Mouse (Mus musculus) kidney, embryonic 15.5 days (tissue): Measurements from ENCODE around the gene Trmo. TPM values are rescaled to one million over a fixed set of nuclear protein-coding genes. Genes with fewer than 3 reads are reported as not detected.

Experiments used
- ATAC-seq: fragments of 200-750 bp; cut with Nextera tagmentation; replicated peaks from 2 replicates; pipeline ENCODE4 v1.8.0; 2017; ENCODE audit warnings: moderate TSS enrichment; ENCODE audit not compliant: low FRiP score
- H3K27ac ChIP-seq: fragments of 300-500 bp; sonication (generic); 2 replicates; pipeline ENCODE4 v1.5.1; 2015; ENCODE audit warnings: mild to moderate bottlenecking, inconsistent platforms
- H3K27me3 ChIP-seq: fragments of 300-500 bp; sonication (generic); 2 replicates; pipeline ENCODE4 v1.6.1; 2015; ENCODE audit warnings: inconsistent platforms
- H3K36me3 ChIP-seq: fragments of 300-500 bp; sonication (generic); 2 replicates; pipeline ENCODE4 v1.6.1; 2015; ENCODE audit warnings: inconsistent platforms
- H3K4me1 ChIP-seq: fragments of 300-500 bp; sonication (generic); 2 replicates; pipeline ENCODE4 v1.6.1; 2015; ENCODE audit warnings: inconsistent platforms
- H3K4me2 ChIP-seq: fragments of 300-500 bp; sonication (generic); 2 replicates; pipeline ENCODE4 v1.6.1; 2015; ENCODE audit warnings: moderate library complexity, mild to moderate bottlenecking, inconsistent platforms
- H3K4me3 ChIP-seq: fragments of 300-500 bp; sonication (generic); replicated peaks from 2 replicates; pipeline ENCODE4 v1.5.1; 2015; ENCODE audit warnings: mild to moderate bottlenecking, inconsistent platforms
- H3K9ac ChIP-seq: fragments of 300-500 bp; sonication (generic); 2 replicates; pipeline ENCODE4 v1.6.1; 2015; ENCODE audit warnings: mild to moderate bottlenecking, inconsistent platforms
- H3K9me3 ChIP-seq: fragments of 300-500 bp; sonication (generic); replicated peaks from 2 replicates; pipeline ENCODE4 v1.6.1; 2016; ENCODE audit warnings: inconsistent platforms
- WGBS: fragments of 180-500 bp; shearing (Covaris S2); methylation state at CpG from one replicate; pipeline ENCODE4 v1.1.7; 2015; ENCODE audit warnings: mixed read lengths; 5-methylcytosine and 5-hydroxymethylcytosine counted together
- polyA plus RNA-seq: library from polyadenylated mRNA; unstranded; fragments of >200 nt; fragmentation: Nextera tagmentation; extraction: Ambion mirVana; gene quantifications from 2 replicates; pipeline ENCODE4 v1.2.1, GENCODE M21; 2015

The Trmo gene
- polyA plus RNA-seq, 1 experiment from 2014 or later, result 11.1 TPM

- 58% methylated on average over 3 of the region's 3 CpGs for WGBS
- Histone ChIP-seq H3K9ac (no peak overlapping the region), H3K4me1 (no peaks in the 10 kb centered on the region), H3K4me3 (no peak overlapping the region), H3K36me3 (no peaks in the 10 kb centered on the region), H3K4me2 (no peak overlapping the region), H3K27ac (no peak overlapping the region), H3K27me3 (peaks cover 23% of the 10 kb centered on the region), H3K9me3 (no peaks in the 10 kb centered on the region)
- no peak for ATAC-seq
Observed at GRCm38 (mm10) chr4:46328906-46329305, 60.3 kb downstream of the Trmo start.

Other genes with a start within 250 kb of the Trmo start
- 19.8 and 21.0 TPM in 2 replicates for gene Xpa, start 193.1 kb downstream of the Trmo start, polyA plus RNA-seq
- gene Foxe1, start 45.8 kb downstream of the Trmo start, polyA plus RNA-seq, result not detected in 2 replicates
- gene Hemgn, start 24.1 kb upstream of the Trmo start, polyA plus RNA-seq, result 3.3 and 7.1 TPM in 2 replicates
- 339 and 351 TPM in 2 replicates for gene Anp32b, start 61.5 kb upstream of the Trmo start, polyA plus RNA-seq
- gene Nans, start 99.8 kb upstream of the Trmo start, polyA plus RNA-seq, result 73.0 and 82.4 TPM in 2 replicates
- gene Trim14, start 146.7 kb upstream of the Trmo start, polyA plus RNA-seq, result 1.8 and 2.7 TPM in 2 replicates
- 4.8 and 6.0 TPM in 2 replicates for gene Coro2a, start 212.8 kb upstream of the Trmo start, polyA plus RNA-seq